Mouse (Mus musculus) brain, embryonic 14.5 days (tissue): ENCODE results near the gene Dapk2.

Experiments
- CTCF ChIP-seq: fragments of 200-500 bp; IDR thresholded peaks from 2 replicates; pipeline ENCODE4 v1.5.1; 2012; ENCODE audit warnings: inconsistent platforms, mild to moderate bottlenecking, moderate library complexity, borderline replicate concordance; ENCODE audit not compliant: insufficient read depth, insufficient read length; ENCODE audit errors: extremely low read depth
- POLR2A ChIP-seq: fragments of 200-500 bp; IDR thresholded peaks from 2 replicates; pipeline ENCODE4 v1.6.1; 2012; ENCODE audit warnings: mild to moderate bottlenecking, inconsistent platforms, borderline replicate concordance; ENCODE audit not compliant: poor library complexity, insufficient read depth, insufficient read length, severe bottlenecking; ENCODE audit errors: extremely low read depth

GRCm38 (mm10) chr9:66294227-66294626 is 136.2 kb downstream of the Dapk2 start:
- TF ChIP-seq CTCF (no peak), POLR2A (no peak)
